Mouse (Mus musculus) ES-Bruce4 (cell line): Measurements from ENCODE around the gene Prex1.

Experiments used
- CTCF ChIP-seq: IDR thresholded peaks from one replicate; pipeline ENCODE4 v1.8.1; 2011; ENCODE audit warnings: low read depth, low read length
- EP300 ChIP-seq: IDR thresholded peaks from 2 replicates; pipeline ENCODE4 v1.6.1; 2011; ENCODE audit warnings: low read depth, low read length; ENCODE audit not compliant: insufficient read depth
- POLR2A ChIP-seq: IDR thresholded peaks from one replicate; pipeline ENCODE4 v1.8.1; 2011; ENCODE audit warnings: low read length; ENCODE audit not compliant: insufficient read depth

DNA sequence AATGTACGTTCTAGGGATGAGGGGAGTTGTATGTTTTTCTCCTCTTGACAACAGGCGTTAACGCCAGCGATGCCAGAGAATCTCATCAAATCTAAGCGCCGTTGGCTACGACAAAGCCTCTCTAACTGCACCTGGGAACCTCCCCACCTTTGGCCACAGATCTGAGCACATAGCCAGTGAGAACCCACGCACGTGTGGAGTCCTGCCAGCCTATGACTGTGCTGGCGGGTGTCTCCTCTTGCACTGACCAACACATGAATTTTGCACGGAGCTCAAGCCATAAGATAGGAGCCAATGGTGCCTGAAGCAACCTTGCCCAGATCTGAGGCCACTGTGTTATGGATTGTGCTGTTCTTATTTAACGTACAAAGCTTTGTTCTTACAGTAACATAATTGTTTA, 193.1 kb downstream of the Prex1 start:
- TF ChIP-seq CTCF (no peak), EP300 (no peak), POLR2A (no peak)
